Mouse (Mus musculus): Measurements from ENCODE around the gene Dennd5b. TPM values are rescaled to one million over a fixed set of nuclear protein-coding genes. Genes with fewer than 3 reads are reported as not detected.

The Dennd5b gene
- total RNA-seq (2021) (10 to 100 TPM; 16.0 to 17.8 TPM), polyA plus RNA-seq (2012; rRNA removed) (3.7 and 5.9 TPM in 2 replicates)
- long read RNA-seq, partial matches to known transcripts = 1 of 2 reads
- long read RNA-seq, other reads (novel, unspliced or antisense) = 1 of 2 reads

DNA sequence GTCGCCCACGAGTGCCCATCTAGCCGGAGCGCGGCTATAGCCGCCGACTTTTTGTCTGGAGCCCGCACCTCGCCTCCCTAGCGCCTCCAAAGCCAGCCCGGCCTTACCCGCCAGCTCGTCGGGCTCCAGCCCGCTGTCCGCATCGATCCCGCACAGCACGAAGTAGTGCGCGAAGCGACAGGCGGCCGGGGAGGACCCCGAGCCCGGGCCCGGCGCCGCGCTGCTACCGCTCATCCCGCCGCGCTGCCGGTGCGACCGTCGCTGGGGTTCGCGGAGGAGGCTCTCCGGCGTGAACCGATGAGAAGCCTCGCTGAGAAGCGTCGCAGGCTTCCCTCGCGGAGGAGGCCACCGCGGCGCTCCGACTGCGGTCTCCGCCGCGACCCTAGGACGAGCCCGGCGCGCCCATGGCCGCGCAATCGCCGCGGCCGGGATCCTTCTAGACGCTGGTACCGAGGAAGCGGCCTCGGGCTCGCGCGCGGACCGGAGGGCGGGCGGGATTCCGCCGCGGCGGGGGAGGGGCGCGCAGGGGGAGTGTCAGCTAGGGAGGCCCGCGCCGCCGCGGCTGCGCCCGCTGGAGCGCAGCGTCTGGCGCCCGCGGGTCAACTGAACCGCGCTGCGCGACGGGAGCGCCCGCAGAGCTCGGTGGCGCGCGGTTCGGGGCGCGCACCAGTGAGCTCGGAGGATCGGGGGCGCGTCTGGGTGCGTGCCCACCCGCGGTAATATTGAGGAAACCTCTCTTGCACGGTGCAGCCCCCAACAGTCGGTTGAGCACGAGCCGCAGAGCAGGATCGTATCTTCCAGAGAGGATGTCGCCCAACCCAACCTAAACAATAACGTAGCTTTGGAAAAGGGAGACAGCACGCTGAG is at the start of gene Dennd5b:
TSS of gene Dennd5b (minus strand) at position 605 of the 867 bp plus-strand sequence.
- peak within 1 kb of the TSS; percentile 97 for H3K27ac ChIP-seq
- H3K9ac ChIP-seq (ENCODE audit: low read depth, low read length) = peak within 1 kb of the TSS; percentile 97
- intact Hi-C loops (cut with DNase I) = loop anchor here (2.0 to 5.0 kb wide), 3 partner anchors 17 to 154 kb away; partner anchors contain the start of gene Sinhcaf
- DNase-seq = peak; percentile 91 to 92
- H3K4me1 ChIP-seq (ENCODE audit: control insufficient read depth, insufficient read depth, low read length) = peaks cover 1% of the 10 kb centered on the region
- peaks cover 2% of the 10 kb centered on the region; the same call in 1 of the 2 replicates for H3K36me3 ChIP-seq (ENCODE audit: control insufficient read depth, insufficient read depth, low read length)
- TF ChIP-seq EP300 (IDR thresholded peaks at IDR 0.05; ENCODE audit: insufficient read depth, low read depth, low read length) = no peak
- no peak for TF ChIP-seq CTCF (IDR thresholded peaks at IDR 0.05)
- TF ChIP-seq POLR2A (IDR thresholded peaks at IDR 0.05; ENCODE audit: insufficient read depth, low read depth, low read length) = peak; percentile 54
- no peaks in the 10 kb centered on the region for H3K27me3 ChIP-seq (ENCODE audit: control insufficient read depth, insufficient read depth, low read length)
- H3K79me2 ChIP-seq (replicated peaks; ENCODE audit: control insufficient read depth, insufficient read depth, low read length) = peaks cover 4% of the 10 kb centered on the region; the same call in 1 of the 2 replicates
- under 1% methylated on average over 106 of the region's 124 CpGs for WGBS
- H3K4me3 ChIP-seq = peak within 1 kb of the TSS; percentile 86

- no peaks in the 10 kb centered on the region for H3K79me2 ChIP-seq (replicated peaks; ENCODE audit: control insufficient read depth, insufficient read depth, low read length)
- H3K27ac ChIP-seq = no peak overlapping the region
- TF ChIP-seq CTCF (IDR thresholded peaks at IDR 0.05) = no peak
- TF ChIP-seq EP300 (IDR thresholded peaks at IDR 0.05; ENCODE audit: insufficient read depth, low read depth, low read length) = no peak
- no peak for TF ChIP-seq POLR2A (IDR thresholded peaks at IDR 0.05; ENCODE audit: insufficient read depth, low read depth, low read length)
- no peak overlapping the region for H3K9ac ChIP-seq (ENCODE audit: low read depth, low read length)
- intact Hi-C loops (cut with DNase I) = no loop called here
- DNase-seq = no peak
- H3K27me3 ChIP-seq (ENCODE audit: control insufficient read depth, insufficient read depth, low read length) = no peaks in the 10 kb centered on the region
- no peak overlapping the region for H3K4me3 ChIP-seq
- H3K4me1 ChIP-seq (ENCODE audit: control insufficient read depth, insufficient read depth, low read length) = no peaks in the 10 kb centered on the region
- peaks cover 7% of the 10 kb centered on the region for H3K36me3 ChIP-seq (ENCODE audit: control insufficient read depth, insufficient read depth, low read length)
- 83% methylated on average over 7 of the region's 7 CpGs for WGBS
Observed at GRCm38 (mm10) chr6:149148436-149149229, 47.2 kb upstream of the Dennd5b start.

DNA sequence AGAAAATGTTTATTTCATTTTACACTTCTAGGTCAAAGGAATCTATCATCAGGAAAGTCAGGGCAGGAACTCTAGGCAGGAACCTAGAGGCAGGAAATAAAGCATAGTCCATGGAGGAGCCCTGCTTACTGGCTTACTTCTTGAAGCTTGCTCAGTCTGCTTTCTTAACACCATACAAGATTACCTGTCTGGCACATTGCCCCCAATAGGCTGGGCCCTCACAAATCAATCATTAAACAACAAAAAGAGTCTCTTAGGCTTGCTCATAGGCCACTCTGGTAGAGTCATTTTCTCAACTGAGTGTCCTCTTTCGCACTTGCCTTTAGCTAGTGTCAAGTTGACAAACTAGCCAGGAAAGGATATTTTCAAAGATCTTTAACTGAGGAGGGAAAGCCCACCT is 43.7 kb upstream of the Dennd5b start:
- no peaks in the 10 kb centered on the region for H3K79me2 ChIP-seq (replicated peaks; ENCODE audit: control insufficient read depth, insufficient read depth, low read length)
- H3K4me1 ChIP-seq (ENCODE audit: control insufficient read depth, insufficient read depth, low read length) = peaks cover 6% of the 10 kb centered on the region
- no peak for TF ChIP-seq CTCF (IDR thresholded peaks at IDR 0.05)
- no peak for TF ChIP-seq EP300 (IDR thresholded peaks at IDR 0.05; ENCODE audit: insufficient read depth, low read depth, low read length)
- no peak for TF ChIP-seq POLR2A (IDR thresholded peaks at IDR 0.05; ENCODE audit: insufficient read depth, low read depth, low read length)
- intact Hi-C loops (cut with DNase I) = loop anchor here (2.0 kb wide), 1 partner anchor 14 kb away; no protein-coding TSS in a partner anchor
- peaks cover 9% of the 10 kb centered on the region; the same call in 1 of the 2 replicates for H3K36me3 ChIP-seq (ENCODE audit: control insufficient read depth, insufficient read depth, low read length)
- H3K4me3 ChIP-seq = no peak overlapping the region
- no peak for DNase-seq
- H3K27me3 ChIP-seq (ENCODE audit: control insufficient read depth, insufficient read depth, low read length) = no peaks in the 10 kb centered on the region
- H3K27ac ChIP-seq = no peak overlapping the region
- 93% methylated on average over 1 of the region's 1 CpGs for WGBS
- H3K9ac ChIP-seq (ENCODE audit: low read depth, low read length) = no peak overlapping the region

DNA sequence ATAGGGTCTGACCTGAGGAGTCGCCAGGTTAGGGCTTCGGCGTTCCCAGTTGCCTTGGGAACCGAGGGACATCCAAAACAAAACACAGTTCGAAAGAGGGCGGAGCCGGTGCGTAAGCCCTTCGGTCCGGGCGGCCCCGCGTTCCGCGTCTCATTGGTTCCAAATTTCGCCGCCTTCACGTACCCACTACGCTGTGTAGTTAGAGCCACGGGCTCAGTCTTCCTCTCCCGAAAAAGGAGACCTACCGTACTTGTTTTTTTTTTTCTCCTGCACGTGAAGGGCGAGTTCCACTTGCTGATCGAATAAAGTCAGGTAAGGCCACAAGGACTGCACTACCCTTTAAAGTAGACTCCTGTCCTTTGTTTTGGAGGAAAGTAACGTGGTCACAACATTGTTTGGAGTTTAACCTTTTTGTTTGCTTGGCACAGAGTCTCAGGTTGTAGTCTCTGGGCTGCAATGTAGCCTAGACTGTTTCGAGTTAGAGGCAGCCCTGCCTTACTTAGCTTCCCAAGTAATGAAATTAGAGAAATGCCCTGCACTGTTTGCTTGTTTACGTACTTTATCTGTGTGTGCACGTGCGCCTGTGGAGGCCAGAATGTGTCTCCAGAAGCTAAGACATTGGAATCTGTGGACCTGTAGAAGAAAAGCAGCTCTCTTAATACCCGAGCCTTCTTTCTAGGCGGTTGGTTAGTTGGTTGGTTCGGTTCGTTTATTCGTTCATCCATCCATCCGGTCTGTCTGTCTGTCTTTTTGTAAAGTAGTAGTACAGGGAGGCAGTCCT is 40.1 kb upstream of the Dennd5b start:
- peak overlapping the region; percentile 77 for H3K4me3 ChIP-seq
- peaks cover 6% of the 10 kb centered on the region; the same call in 1 of the 2 replicates for H3K36me3 ChIP-seq (ENCODE audit: control insufficient read depth, insufficient read depth, low read length)
- TF ChIP-seq EP300 (IDR thresholded peaks at IDR 0.05; ENCODE audit: insufficient read depth, low read depth, low read length) (peak; percentile 40; the same call in 1 of the 2 replicates), CTCF (IDR thresholded peaks at IDR 0.05) (no peak), POLR2A (IDR thresholded peaks at IDR 0.05; ENCODE audit: insufficient read depth, low read depth, low read length) (peak; percentile 74)
- peak overlapping the region; percentile 89 for H3K27ac ChIP-seq
- DNase-seq = peak; percentile 87 to 89
- H3K79me2 ChIP-seq (replicated peaks; ENCODE audit: control insufficient read depth, insufficient read depth, low read length) = no peaks in the 10 kb centered on the region
- no peaks in the 10 kb centered on the region for H3K27me3 ChIP-seq (ENCODE audit: control insufficient read depth, insufficient read depth, low read length)
- 2% methylated on average over 36 of the region's 36 CpGs for WGBS
- H3K4me1 ChIP-seq (ENCODE audit: control insufficient read depth, insufficient read depth, low read length) = peaks cover 6% of the 10 kb centered on the region
- H3K9ac ChIP-seq (ENCODE audit: low read depth, low read length) = peak overlapping the region; percentile 89
- intact Hi-C loops (cut with DNase I) = loop anchor here (5.0 kb wide), 1 partner anchor 46 kb away; the partner anchor contains the start of gene Amn1

- 67% methylated on average over 1 of the region's 1 CpGs for WGBS
- DNase-seq = no peak
- Histone ChIP-seq H3K9ac (ENCODE audit: low read depth, low read length) (no peak within 1 kb of the TSS), H3K27me3 (ENCODE audit: control insufficient read depth, insufficient read depth, low read length) (no peaks in the 10 kb centered on the region), H3K4me3 (no peak within 1 kb of the TSS), H3K36me3 (ENCODE audit: control insufficient read depth, insufficient read depth, low read length) (peaks cover 10% of the 10 kb centered on the region), H3K27ac (no peak within 1 kb of the TSS), H3K4me1 (ENCODE audit: control insufficient read depth, insufficient read depth, low read length) (peaks cover 6% of the 10 kb centered on the region), H3K79me2 (replicated peaks; ENCODE audit: control insufficient read depth, insufficient read depth, low read length) (no peaks in the 10 kb centered on the region)
- TF ChIP-seq CTCF (IDR thresholded peaks at IDR 0.05) (no peak), EP300 (IDR thresholded peaks at IDR 0.05; ENCODE audit: insufficient read depth, low read depth, low read length) (no peak), POLR2A (IDR thresholded peaks at IDR 0.05; ENCODE audit: insufficient read depth, low read depth, low read length) (no peak)
- intact Hi-C loops (cut with DNase I) = loop anchor here (5.0 kb wide), 1 partner anchor 178 kb away; no protein-coding TSS in a partner anchor
Observed at GRCm38 (mm10) chr6:149139471-149139870, 38.0 kb upstream of the Dennd5b start, which contains the start of gene Etfbkmt. Gene Etfbkmt, plus strand, starts transcription at chr6:149139849.
